Mouse (Mus musculus): ENCODE measurements around the gene Slc45a3. TPM values are rescaled to one million over a fixed set of nuclear protein-coding genes. Genes with fewer than 3 reads are reported as not detected.

Slc45a3 gene
- total RNA-seq, 2 experiments from 2014 or later: 0.82 to 4.0 TPM

DNA sequence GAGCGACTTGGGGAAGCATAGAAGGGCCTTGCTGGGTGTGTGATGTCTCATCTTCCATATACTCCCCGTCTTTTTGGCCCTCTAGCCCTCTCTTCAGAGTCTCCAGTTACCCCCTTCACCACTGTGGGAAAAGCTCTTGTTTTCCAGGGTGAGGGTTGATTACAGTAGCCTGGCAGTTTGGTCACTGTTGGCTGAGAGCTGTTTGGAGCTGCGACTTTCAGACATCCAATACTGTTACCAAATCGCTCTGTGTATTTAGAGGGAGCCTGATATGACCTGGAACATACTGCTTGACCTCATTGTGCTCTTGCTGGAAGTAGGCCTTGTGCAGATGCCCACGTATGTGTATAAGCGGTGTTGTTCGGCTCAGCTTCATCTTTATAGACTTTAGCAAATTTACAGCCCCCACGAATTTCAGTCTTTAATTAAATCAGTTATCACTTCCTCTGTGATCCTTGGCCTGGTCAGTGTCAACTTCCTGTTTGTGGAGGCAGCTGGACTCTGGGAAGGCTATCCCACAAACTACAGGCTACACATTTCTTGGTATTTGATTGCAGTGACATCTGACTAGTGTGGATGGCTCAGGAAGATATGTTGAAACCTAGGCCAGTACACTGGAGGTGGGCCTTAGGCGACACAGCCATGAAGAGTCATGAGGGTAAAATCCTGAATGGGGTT is 27.5 kb downstream of the Slc45a3 start:
- peak; percentile 50 for ATAC-seq (replicated peaks; ENCODE audit: poor library complexity, severe bottlenecking)

DNA sequence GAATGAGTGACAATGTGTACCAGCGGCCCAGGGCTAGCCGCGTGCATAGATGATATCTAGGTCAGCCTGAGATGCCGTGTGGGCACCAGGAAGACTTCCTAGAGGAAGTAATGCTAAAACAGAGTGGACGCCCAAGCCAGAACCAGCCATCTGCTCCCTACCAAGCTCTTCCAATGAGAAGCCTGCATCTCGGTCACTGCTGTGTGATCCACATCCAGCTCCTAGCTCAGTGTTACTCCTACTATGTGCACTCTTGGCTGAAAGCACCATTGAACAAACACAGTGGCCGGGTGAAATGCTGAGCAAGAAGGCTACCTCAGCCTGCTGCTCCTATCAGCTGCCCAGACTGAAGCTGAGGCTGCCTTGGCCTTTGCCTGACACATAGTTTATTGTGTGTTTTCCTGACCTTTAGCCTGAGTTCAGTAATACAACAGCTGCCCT is 29.8 kb downstream of the Slc45a3 start:
- 0 out of 2 replicates have a peak, but pooled peaks have one; percentile 17 for ATAC-seq (replicated peaks; ENCODE audit: poor library complexity, severe bottlenecking)

DNA sequence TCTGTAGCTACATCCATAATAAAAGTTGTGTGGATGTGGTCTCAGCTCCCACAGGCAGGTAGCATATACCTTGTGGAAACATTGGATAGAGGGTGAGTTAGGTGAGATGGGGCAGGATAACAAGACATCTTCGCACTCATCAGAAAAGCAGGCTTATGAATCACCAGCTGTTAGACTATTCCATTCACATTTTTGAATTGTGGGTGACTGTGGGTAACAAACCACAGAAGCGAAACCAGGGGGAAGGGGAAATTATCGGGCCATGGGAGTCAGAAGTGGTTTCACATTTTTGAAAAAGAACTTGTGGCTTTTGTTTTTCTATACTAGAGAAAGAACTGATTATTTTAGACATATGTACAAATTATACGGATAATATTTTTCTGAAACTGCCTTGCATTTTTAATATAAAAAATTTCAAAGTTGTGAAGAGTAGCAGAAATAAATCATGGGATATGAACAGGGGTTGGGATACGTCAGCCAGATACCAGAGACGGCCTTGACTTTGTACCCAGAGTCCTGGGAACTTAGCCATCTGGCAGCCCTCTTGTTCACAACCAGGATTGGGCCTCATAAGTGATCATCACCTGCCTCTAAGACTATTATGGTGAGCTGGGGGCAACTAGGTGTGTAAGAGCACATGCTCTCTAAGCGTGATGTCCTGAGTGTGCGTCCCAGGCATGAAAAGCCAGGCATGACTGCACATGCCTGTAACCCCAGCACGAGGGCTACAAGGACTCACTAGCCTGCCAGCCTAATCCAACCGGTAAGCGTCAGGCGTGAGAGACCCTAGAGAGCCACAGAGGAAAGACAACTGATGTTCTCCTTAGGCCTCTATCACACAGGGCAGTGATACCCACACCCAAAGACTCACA is 30.6 kb downstream of the Slc45a3 start:
- ATAC-seq (replicated peaks; ENCODE audit: poor library complexity, severe bottlenecking): peak; percentile 57

DNA sequence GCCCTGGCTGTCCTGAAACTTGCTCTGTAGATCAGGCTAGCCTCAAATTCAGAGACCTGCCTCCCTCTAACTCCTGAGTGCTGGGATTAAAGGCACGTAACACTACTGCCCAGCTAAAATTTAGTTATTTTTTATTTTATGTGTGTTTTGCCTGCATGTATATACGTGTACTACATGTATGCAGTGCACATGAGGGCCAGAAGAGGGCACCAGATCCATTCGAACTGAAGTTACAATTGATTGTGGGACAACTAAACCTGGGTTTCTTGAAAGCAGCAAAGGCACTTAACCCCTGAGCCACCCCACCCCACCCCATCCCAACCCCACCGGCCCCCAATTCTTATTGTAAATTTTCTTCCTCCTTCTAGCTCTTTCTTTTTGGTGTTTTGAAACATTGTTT is 32.3 kb downstream of the Slc45a3 start:
- peak; percentile 57 for ATAC-seq (replicated peaks; ENCODE audit: poor library complexity, severe bottlenecking)

DNA sequence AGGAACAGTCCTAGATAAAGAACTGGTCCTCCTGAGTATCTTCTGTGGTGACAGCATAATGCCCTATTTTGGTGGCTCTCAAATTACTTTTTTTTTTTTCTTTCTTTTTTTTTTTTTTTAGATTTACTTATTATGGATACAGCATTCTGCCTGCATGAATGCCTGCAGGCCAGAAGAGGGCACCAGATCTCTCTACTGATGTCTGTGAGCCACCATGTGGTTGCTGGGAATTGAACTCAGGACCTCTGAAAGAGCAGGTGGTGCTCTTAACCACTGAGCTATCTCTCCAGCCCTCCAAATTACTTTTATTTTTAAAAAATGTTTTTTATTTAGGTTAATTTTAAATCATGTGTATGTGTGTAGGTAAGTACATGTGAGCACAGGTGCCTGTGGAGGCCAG is 37.7 kb downstream of the Slc45a3 start:
- no peak for ATAC-seq (replicated peaks; ENCODE audit: poor library complexity, severe bottlenecking)

DNA sequence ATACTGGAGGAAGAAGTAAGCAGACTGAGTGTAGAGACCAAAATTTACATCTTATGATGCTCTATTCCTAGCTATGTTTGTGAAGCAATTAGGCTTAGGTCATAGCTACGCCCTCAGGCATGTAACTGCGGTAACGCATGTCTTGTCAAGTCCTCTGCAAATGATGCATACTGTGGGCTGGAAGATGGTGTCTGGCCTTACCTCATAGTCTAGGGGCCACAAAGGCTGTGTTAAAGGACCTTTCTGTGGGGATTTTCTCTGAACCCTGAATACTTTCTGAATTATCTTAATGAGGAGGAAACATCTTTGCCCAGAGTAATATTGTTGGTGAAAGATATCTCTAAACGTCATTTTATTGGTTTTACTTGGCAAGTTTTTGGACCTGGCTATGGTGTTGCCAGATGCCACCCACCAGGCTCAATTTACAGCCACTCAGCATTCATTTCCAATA is 39.1 kb downstream of the Slc45a3 start:
- no peak for ATAC-seq (replicated peaks; ENCODE audit: poor library complexity, severe bottlenecking)

DNA sequence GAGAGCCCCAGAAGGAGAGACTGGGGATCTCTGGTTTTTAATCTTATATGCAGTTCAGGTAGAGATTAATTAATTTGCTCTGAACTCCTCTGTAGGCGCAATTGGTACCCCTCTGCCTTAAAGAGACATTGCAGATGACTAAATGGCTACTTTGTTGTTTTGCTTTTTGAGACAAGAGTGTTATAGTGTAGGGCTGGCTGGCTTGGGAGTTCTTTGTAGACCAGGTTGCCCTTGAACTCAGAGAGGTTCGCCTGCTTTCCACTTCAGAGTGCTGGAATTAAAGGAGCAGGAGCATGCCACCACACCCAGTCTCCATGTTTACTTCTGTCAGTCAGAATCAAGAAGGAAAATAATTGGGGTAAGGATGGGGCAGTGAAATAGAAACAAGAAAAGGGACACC is 40.3 kb downstream of the Slc45a3 start:
- ATAC-seq (replicated peaks; ENCODE audit: poor library complexity, severe bottlenecking): no peak

DNA sequence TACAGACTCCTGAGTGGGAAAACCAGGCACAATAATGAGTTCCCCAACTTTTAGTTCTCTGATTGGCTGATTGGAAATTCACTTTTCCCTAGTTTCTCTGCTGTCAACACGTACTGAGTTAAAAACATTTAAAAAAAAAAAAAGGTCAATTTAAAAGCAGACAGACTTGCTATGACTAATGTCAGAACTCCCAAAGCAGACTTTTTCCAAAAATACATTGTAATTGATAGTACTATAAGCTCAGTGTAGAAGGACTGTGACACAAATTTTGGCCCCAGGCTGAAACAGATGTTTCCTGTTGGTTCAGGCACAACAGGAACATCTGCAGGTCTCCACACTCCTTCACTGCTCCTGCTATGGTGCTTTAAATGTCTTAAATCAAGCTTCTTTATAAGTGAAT is 41.0 kb downstream of the Slc45a3 start:
- ATAC-seq (replicated peaks; ENCODE audit: poor library complexity, severe bottlenecking): no peak

DNA sequence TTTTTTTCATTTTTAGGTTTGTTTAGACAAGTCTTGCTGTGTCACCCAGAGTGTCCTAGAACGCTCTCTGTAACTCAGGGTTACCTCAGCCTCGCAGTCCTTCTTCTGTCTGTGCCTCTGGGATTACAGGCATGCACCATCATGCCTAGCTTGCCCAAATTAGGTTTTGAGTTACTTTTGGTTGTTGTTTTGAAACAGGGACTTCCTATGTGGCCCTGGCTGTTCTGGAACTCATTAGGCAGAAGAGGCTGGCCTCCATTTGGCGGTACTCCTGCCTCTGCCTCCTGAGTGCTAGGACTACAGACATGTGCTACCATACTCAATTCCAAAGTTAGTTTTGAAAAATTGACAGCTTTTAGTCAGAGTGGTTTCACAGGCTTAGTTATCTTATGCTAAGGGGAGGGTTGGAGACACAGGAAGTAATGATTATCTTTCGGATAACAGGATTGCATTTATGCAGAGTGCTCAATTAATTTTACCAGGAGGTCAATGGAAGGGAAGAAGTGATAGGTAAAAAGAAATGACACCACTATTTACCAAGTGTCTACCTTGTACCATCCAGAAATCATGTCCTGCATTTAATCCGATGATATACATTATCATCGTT is 41.9 kb downstream of the Slc45a3 start:
- no peak for ATAC-seq (replicated peaks; ENCODE audit: poor library complexity, severe bottlenecking)

DNA sequence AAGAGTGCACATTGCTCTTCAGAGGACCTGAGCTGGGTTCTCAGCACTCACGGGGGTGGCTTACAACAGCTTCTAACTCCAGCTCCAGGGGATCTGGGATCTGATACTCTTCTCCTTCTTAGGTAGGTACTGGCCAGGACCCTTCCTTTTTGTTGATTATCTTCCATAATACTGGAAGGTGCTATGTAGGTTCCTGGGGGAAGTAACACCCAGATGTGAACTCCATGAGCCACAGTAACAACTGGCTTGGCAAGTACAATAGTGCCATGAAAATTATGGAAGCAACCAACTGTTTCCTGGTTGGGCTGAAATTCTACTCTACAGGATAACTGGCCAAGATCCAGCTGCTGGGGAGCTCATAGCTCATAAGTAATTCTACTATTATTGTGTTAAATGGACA is 42.7 kb downstream of the Slc45a3 start:
- ATAC-seq (replicated peaks; ENCODE audit: poor library complexity, severe bottlenecking): no peak

DNA sequence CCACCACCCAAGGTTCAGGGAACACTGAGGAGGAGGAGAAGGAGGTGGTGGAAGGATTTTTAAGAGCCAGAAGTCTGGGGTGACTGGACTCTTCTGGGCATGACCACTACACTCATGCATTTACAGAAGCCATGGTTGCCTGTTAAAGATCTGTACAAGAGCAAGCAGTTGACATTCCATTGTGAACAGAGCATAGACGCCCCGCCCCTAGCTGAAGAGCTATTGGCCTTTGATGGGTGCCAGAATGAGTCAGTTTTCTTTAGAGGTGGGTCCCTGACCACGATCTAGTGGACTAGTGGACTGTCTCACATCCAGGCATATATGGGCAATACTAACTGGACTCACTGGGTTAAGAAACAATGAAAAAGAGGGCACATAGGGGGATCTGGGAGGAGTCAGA is 43.3 kb downstream of the Slc45a3 start:
- no peak for ATAC-seq (replicated peaks; ENCODE audit: poor library complexity, severe bottlenecking)

DNA sequence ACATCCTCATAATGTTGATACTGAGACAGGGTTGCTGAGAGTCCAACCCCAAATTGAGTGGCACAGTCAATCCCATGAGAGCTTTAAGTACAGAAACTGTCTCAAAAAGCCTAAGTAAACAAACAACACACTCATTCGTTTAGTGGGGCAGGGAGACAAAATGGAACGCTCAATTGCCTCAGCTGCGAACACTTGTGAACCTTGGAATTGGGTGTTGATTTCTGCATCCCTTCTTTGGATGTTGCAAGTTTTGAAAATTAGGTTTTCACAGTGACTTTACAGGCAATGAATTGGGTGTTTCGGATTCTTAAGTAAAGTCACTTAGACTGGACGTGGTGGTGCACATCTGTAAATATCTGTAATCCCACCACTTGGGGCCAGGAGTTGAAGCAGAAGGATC is 44.0 kb downstream of the Slc45a3 start:
- no peak for ATAC-seq (replicated peaks; ENCODE audit: poor library complexity, severe bottlenecking)

DNA sequence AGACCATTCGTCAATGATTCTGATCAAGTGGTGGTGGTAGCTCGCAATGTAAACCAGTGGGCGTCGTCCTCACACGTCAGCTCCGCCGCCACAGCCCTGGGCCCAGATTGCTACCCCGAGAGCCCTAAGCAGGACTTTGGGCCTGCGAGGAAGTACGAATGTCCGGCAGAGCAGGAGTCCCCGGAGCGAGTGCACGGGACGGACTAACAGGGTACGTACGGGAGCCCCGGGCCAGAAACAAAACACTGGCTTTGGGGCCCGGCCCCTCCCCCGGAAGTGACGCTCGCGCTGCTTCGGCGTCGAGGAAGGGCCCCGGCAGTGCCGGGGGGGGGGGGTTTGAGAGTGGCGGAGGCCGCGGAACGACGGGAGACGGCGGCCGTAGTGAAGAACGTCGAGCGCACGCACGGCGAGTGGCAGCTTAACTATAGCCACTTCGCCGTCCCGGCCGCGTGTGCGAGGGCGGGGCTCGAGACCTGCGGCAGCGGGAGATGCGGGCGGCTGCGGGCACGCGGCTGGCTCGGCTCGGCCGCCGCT is 44.6 kb downstream of the Slc45a3 start, which contains the start of gene Elk4:
Elk4 (plus strand) TSS at position 326 of the 534 bp plus-strand sequence.
- ATAC-seq (replicated peaks; ENCODE audit: poor library complexity, severe bottlenecking): peak; percentile 52

DNA sequence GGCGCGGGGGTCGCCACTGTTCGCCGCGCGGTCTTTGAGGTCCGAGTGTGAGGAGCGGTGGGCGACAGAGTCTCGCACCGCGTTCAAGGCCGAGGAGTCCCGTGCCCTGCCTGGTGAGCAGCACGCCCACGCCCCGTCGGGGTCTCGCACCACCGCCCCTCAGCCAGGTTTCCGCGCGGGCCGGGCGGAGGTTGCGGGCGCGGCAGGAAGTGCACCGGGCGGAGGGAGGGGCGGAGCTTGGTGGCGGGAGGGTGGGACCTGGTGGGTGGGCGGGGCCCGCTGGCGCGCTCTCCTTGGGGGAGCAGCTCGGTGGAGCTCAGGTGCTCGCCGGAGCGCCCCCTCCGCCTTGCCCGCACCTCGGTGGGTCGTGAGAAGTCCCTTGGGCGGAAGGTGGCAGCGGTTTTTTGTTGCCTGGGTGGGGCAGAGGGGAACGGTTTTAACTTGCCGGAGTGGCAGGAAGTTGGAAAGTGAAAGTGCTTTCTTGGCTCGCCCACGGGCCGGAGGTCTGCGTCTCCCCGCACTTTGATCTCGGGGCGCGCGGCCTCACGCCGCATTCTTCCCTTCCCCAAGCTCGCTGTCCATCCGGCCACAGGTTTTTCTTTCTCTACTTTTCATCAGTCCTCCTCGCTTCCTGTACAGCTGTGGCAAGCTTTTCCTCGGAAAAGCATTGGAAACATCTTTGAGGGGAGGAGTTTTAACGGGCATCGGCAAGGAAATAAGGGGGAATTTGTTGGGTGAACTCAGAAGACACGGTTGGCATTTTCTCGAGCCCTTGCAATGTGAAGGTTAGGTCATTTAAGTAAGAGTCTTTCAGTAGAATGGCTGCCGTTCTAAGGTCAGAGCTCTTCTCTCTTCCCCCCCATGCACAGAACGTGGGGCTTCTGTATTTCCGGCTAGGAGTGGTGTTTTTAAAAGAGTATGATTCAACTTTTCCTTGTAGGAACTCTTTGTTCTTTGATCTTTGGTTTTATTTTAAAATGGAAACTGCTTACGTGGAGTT is 45.4 kb downstream of the Slc45a3 start:
- ATAC-seq (replicated peaks; ENCODE audit: poor library complexity, severe bottlenecking): peak; percentile 56

DNA sequence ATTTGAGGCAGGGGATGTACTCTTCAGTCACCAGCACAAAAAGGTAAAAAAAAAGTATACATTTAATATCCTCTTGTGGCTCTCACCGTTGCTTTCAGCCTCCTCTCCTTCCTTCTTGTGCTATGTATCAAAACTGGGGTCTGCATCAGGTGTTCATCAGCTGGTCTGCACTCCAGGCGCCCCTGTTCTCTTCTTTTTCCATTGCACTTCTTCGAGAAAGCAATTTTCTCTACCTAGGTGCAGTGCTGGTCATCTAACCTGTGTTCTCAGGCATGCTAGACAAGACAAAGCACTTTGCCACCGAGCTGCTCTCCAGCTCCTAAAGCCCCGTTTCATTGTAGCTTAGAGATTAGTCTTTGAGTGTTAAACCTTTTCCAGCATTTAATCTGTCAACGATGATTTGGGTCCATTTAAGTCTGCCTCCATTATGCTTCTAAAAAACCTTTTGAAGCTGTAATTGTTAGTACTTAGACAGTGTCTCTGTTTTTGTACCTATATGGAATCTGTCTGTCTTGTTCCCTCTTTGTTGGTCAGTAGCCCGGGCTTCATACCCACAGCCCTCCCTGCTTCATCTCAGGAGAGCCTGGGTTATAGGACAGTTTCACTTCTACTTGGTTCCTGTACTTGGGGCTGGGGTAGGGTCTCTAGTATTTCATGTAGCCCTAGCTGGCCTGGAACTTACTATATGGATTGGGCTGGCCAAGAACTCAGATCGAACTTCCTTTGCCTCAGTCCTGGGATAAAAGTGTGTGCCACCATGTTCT is 46.3 kb downstream of the Slc45a3 start:
- no peak for ATAC-seq (replicated peaks; ENCODE audit: poor library complexity, severe bottlenecking)

DNA sequence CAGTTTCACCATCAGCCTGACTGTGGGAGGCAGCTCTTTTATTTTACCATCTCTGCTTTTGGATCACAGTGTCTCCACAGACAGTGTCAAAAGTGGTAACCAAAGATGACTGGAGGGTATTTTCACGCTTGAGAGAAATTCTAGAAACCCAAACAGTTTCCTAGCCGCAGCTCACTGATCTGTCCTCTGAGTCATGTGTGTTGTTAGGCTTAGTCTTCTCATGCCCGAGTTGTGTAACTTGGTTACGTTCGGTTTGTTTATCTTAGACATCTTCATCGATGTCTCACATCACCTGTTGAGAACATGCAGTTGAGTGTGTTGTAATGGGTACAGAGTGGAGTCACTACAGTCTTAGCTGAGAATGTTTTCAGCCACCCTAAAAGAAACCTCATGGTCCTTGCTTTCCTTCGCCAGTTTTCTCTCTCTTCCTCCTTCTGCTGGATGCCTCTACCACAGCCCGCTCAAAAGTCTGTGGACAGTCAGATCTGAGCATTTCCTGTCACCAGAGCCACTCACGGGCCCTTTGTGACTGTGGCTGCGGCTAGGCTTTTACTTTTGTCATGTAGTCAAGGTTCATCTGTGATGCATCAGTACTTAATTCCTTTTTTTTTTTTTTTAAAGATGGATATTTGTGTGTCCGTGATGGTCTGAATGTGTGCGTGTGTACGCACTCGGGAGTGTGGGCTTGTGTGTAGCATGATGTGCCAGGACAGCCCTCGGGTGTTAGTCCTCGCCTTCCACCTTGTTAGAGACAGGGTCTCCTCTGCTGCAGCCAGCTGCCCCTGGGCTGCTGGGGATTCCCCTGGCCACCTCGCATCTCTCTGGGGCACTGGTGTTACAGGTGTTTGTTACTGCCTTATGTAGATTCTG is 48.1 kb downstream of the Slc45a3 start:
- peak; percentile 48 for ATAC-seq (replicated peaks; ENCODE audit: poor library complexity, severe bottlenecking)

DNA sequence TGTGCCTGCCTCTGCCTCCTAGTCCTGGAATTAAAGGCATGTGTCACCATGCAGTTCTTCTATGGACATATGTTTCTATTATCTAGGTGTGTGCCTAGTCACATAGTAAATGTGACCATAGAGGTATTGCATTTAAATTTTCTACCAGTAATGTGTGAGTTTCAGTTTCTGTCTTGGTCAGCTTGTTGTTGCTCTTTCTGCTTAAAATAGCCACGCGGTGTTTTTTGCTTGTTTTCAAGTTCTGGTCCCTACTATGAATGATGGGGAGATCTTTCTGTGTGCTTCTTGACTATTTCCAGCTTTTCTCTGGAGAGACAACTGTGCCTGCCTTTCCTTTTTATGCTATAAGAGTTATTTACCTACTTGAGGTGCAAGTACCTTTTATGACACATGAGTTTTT is 49.0 kb downstream of the Slc45a3 start:
- ATAC-seq (replicated peaks; ENCODE audit: poor library complexity, severe bottlenecking): no peak

DNA sequence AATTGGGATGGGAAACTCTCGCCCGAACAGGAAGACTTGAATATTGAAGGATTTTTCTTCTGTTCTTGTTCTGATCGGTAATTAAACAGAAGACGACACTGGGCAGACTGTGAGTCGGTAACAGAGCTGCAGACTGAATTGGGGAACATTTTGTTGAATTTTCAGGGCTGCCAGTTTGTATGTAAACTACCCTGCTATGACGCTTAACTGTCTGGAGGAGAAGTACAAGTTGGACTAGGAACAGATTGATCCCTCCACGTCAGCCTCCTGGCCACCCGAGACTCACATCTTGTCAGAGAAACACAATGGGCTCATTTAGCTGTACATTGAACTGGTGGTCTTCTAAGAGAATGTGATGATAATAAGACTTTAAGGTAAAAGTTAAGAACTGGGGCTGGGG is 50.1 kb downstream of the Slc45a3 start:
- ATAC-seq (replicated peaks; ENCODE audit: poor library complexity, severe bottlenecking): no peak

Measured in granulocyte monocyte progenitor cell, adult 5-6 weeks (primary cell).